Mouse (Mus musculus) embryo, embryonic 10 days (tissue): ENCODE results near the gene 4930415O20Rik.
A peak's percentile ranks its signal among the peaks of the same experiment; 100 is the strongest.

Experiments used
- DNase-seq: peaks from one replicate; pipeline ENCODE4 v3.0.0-alpha.2; 2015; ENCODE audit warnings: low spot score

Gene 4930415O20Rik

GRCm38 (mm10) chr15:98570873-98571538 is at the start of gene 4930415O20Rik, which contains the start of gene Ccnt1:
Gene 4930415O20Rik, plus strand, starts transcription at chr15:98571004.
Gene Ccnt1, minus strand, starts transcription at chr15:98570923.
- DNase-seq: no peak

- DNase-seq: no peak
These were observed 49.6 kb upstream of the 4930415O20Rik start for GRCm38 (mm10) chr15:98521245-98521644.

GRCm38 (mm10) chr15:98526057-98526456 is 44.7 kb upstream of the 4930415O20Rik start:
- no peak for DNase-seq

- no peak for DNase-seq
These were observed 43.6 kb upstream of the 4930415O20Rik start for GRCm38 (mm10) chr15:98527056-98527771.

GRCm38 (mm10) chr15:98528066-98528563 is 42.7 kb upstream of the 4930415O20Rik start:
- DNase-seq: no peak

- DNase-seq: no peak
These were observed 38.5 kb upstream of the 4930415O20Rik start for GRCm38 (mm10) chr15:98532281-98532680.

GRCm38 (mm10) chr15:98533035-98533531 is 37.7 kb upstream of the 4930415O20Rik start:
- DNase-seq: peak; percentile 13

GRCm38 (mm10) chr15:98533881-98534627 is 36.8 kb upstream of the 4930415O20Rik start, which contains the start of gene Kansl2:
Gene Kansl2, minus strand, starts transcription at chr15:98534264.
- peak; percentile 99 for DNase-seq

GRCm38 (mm10) chr15:98535921-98536320 is 34.9 kb upstream of the 4930415O20Rik start:
- DNase-seq: no peak

GRCm38 (mm10) chr15:98536828-98537510 is 33.8 kb upstream of the 4930415O20Rik start:
- no peak for DNase-seq

GRCm38 (mm10) chr15:98537923-98538322 is 32.9 kb upstream of the 4930415O20Rik start:
- DNase-seq: no peak

- no peak for DNase-seq
These were observed 29.7 kb upstream of the 4930415O20Rik start for GRCm38 (mm10) chr15:98541064-98541463.

- DNase-seq: no peak
These were observed 27.5 kb upstream of the 4930415O20Rik start for GRCm38 (mm10) chr15:98543341-98543740.

GRCm38 (mm10) chr15:98545151-98545550 is 25.7 kb upstream of the 4930415O20Rik start:
- DNase-seq: no peak

GRCm38 (mm10) chr15:98546843-98547242 is 24.0 kb upstream of the 4930415O20Rik start:
- DNase-seq: no peak

- no peak for DNase-seq
These were observed 18.0 kb upstream of the 4930415O20Rik start for GRCm38 (mm10) chr15:98552758-98553157.

- no peak for DNase-seq
These were observed 14.9 kb upstream of the 4930415O20Rik start for GRCm38 (mm10) chr15:98555881-98556280.

GRCm38 (mm10) chr15:98557186-98557585 is 13.6 kb upstream of the 4930415O20Rik start:
- no peak for DNase-seq

GRCm38 (mm10) chr15:98566973-98567277 is 3.9 kb upstream of the 4930415O20Rik start:
- DNase-seq: no peak

- DNase-seq: peak; percentile 99
These were observed 3.3 kb upstream of the 4930415O20Rik start for GRCm38 (mm10) chr15:98567278-98568134.
